Mouse (Mus musculus): ENCODE measurements around the gene Plekhb2. TPM values are rescaled to one million over a fixed set of nuclear protein-coding genes. Genes with fewer than 3 reads are reported as not detected.

Plekhb2 gene
- polyA plus RNA-seq, 1 experiment from 2014 or later: 10.1 TPM

DNA sequence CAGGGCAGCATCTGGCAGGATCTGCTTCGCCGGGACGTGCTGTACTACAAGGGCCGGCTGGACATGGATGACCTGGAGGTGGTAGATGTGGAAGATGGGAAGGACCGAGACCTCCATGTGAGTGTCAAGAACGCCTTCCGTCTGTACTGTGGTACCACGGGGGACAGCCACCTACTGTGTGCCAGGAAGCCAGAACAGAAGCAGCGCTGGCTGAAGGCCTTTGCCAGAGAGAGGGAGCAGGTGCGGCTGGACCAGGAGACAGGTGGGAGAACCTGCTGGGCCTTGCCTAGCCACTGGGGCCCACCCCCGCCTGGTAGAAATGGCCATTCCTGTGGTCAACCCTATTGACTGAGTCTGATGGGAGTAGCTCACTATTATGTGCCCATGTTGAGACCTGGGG is 39.5 kb upstream of the Plekhb2 start:
- 82% methylated on average over 11 of the region's 11 CpGs for WGBS (ENCODE audit: insufficient replicate concordance)
- H3K4me3 ChIP-seq (ENCODE audit: low read depth, low read length): no peak overlapping the region
- ATAC-seq: no peak
- H3K27me3 ChIP-seq (ENCODE audit: insufficient read depth, low read length): no peaks in the 10 kb centered on the region
- H3K4me1 ChIP-seq (ENCODE audit: insufficient read depth): no peaks in the 10 kb centered on the region
- no peak overlapping the region for H3K4me2 ChIP-seq (ENCODE audit: low read depth, low read length)
- H3K27ac ChIP-seq (ENCODE audit: low read depth): no peak overlapping the region
- TF ChIP-seq EP300 (IDR thresholded peaks at IDR 0.05; ENCODE audit: low read depth) (no peak), CTCF (IDR thresholded peaks at IDR 0.05; ENCODE audit: low read depth) (no peak)
- H3K9me3 ChIP-seq (ENCODE audit: low read length): no peaks in the 10 kb centered on the region
- H3K9ac ChIP-seq (replicated peaks): no peak overlapping the region
- peaks cover 24% of the 10 kb centered on the region for H3K36me3 ChIP-seq (replicated peaks; ENCODE audit: insufficient read depth, low read length)
- DNase-seq: no peak

DNA sequence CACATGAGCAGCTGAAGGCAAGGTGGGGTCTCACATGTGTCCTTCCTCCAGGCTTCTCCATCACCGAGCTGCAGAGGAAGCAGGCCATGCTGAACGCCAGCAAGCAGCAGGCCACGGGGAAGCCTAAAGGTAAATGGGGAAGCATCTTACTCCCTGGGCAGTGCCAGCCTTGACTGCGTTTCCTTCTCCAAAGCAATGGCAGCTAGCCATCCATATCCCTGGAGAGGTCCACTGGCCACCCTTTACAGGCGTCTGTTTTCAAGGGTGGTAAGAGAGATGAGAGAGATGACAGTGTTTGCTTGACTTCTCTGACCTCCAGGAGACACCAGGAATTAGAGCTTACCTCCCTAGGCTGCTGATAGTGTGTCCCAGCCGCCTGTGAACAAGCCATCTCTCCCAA is 38.7 kb upstream of the Plekhb2 start:
- TF ChIP-seq CTCF (IDR thresholded peaks at IDR 0.05; ENCODE audit: low read depth) (no peak), EP300 (IDR thresholded peaks at IDR 0.05; ENCODE audit: low read depth) (no peak)
- H3K4me3 ChIP-seq (ENCODE audit: low read depth, low read length): no peak overlapping the region
- H3K4me1 ChIP-seq (ENCODE audit: insufficient read depth): no peaks in the 10 kb centered on the region
- no peak for DNase-seq
- no peak overlapping the region for H3K4me2 ChIP-seq (ENCODE audit: low read depth, low read length)
- no peaks in the 10 kb centered on the region for H3K9me3 ChIP-seq (ENCODE audit: low read length)
- no peaks in the 10 kb centered on the region for H3K27me3 ChIP-seq (ENCODE audit: insufficient read depth, low read length)
- H3K9ac ChIP-seq (replicated peaks): no peak overlapping the region
- 64% methylated on average over 6 of the region's 6 CpGs for WGBS (ENCODE audit: insufficient replicate concordance)
- ATAC-seq: no peak
- H3K36me3 ChIP-seq (replicated peaks; ENCODE audit: insufficient read depth, low read length): peaks cover 31% of the 10 kb centered on the region
- H3K27ac ChIP-seq (ENCODE audit: low read depth): no peak overlapping the region

DNA sequence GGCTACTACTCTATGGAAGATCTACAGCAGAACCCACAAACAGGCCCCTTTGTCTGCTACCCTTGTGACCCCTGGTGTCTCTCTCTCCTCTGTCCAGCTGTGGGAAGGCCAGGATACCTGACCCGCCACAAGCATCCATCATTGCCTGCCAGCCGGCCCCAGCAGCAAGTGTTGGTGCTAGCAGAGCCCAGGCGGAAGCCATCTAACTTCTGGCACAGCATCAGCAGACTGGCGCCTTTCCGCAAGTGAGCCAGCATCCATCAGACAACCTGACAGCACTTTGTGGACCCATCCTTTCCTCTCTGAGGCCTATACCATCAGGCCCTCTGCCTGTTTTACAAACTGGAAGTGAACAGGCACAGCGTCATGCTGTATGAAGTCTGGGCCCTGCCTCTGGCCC is 38.2 kb upstream of the Plekhb2 start:
- WGBS (ENCODE audit: insufficient replicate concordance): 71% methylated on average over 6 of the region's 6 CpGs
- Histone ChIP-seq H3K27ac (ENCODE audit: low read depth) (no peak overlapping the region), H3K27me3 (ENCODE audit: insufficient read depth, low read length) (no peaks in the 10 kb centered on the region), H3K9me3 (ENCODE audit: low read length) (no peaks in the 10 kb centered on the region), H3K4me3 (ENCODE audit: low read depth, low read length) (no peak overlapping the region), H3K4me1 (ENCODE audit: insufficient read depth) (no peaks in the 10 kb centered on the region), H3K4me2 (ENCODE audit: low read depth, low read length) (no peak overlapping the region), H3K36me3 (replicated peaks; ENCODE audit: insufficient read depth, low read length) (peaks cover 36% of the 10 kb centered on the region), H3K9ac (replicated peaks) (no peak overlapping the region)
- DNase-seq: no peak
- no peak for ATAC-seq
- no peak for TF ChIP-seq CTCF (IDR thresholded peaks at IDR 0.05; ENCODE audit: low read depth)

DNA sequence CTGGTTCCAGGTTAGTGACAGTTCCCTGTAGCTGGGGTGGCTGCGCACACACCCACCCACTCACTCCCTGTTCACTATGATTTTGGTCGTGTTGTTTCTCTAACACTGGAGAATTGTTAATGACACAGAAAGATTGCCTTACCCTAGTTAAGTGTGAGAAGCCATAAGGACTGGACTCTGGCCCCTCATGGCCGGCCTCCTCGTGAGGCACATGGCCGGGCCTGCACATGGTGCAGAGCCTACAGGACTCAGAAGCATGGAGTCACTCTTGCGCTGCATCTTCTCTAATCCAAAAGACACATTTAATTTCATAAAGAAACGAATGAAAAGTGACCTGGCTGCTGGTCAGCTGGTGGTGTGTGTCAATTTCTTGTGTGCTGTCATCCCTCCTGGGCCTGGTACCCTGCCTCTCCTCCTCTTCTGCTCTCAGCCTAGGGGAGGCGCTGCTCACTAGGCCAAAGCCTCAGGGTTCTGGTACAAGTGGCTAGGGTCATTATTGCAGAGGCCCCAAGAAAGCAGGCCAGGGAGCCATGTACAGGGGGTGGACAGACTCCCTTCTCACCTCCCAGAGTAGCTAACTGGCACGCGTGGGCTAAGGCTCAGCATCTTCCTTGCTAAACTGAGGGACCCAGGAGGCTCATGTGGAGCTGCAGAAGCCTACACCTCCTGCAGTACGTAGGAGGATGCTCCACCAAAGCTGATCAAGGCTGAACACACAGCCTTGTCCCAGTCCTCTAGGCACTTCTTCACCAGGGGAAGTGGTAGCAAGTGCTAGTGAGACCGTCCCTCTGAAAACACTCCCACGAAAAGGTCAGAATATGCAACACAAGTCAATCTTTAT is 37.1 kb upstream of the Plekhb2 start:
- peaks cover 46% of the 10 kb centered on the region for H3K36me3 ChIP-seq (replicated peaks; ENCODE audit: insufficient read depth, low read length)
- no peak for DNase-seq
- 86% methylated on average over 12 of the region's 13 CpGs for WGBS (ENCODE audit: insufficient replicate concordance)
- no peak overlapping the region for H3K9ac ChIP-seq (replicated peaks)
- H3K27me3 ChIP-seq (ENCODE audit: insufficient read depth, low read length): no peaks in the 10 kb centered on the region
- no peaks in the 10 kb centered on the region for H3K9me3 ChIP-seq (ENCODE audit: low read length)
- TF ChIP-seq CTCF (IDR thresholded peaks at IDR 0.05; ENCODE audit: low read depth) (peak; percentile 38; the same call in 1 of the 2 replicates), EP300 (IDR thresholded peaks at IDR 0.05; ENCODE audit: low read depth) (no peak)
- H3K4me2 ChIP-seq (ENCODE audit: low read depth, low read length): no peak overlapping the region
- no peak overlapping the region for H3K27ac ChIP-seq (ENCODE audit: low read depth)
- no peak overlapping the region for H3K4me3 ChIP-seq (ENCODE audit: low read depth, low read length)
- no peaks in the 10 kb centered on the region for H3K4me1 ChIP-seq (ENCODE audit: insufficient read depth)
- no peak for ATAC-seq

DNA sequence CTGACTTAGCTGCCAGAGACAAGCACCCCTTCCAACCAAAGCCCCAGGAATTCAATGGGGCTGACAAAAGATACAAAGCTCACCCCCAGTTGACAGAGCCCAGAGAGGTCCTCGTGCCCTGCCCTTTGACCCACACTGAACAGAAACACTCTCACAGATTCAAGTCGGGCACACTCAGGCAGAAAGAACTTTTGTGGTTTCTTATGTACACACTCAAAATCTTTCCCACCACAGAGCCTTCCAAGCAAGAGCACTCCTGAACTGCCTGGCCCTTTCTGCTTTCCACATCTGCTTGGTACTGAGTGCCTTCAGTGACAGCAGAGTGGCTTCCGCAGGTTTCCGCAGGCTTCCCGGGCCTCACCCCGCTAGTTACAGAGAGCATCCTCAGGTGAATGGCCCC is 33.9 kb upstream of the Plekhb2 start:
- 77% methylated on average over 6 of the region's 6 CpGs for WGBS (ENCODE audit: insufficient replicate concordance)
- H3K36me3 ChIP-seq (replicated peaks; ENCODE audit: insufficient read depth, low read length): peaks cover 71% of the 10 kb centered on the region
- H3K27ac ChIP-seq (ENCODE audit: low read depth): no peak overlapping the region
- no peaks in the 10 kb centered on the region for H3K27me3 ChIP-seq (ENCODE audit: insufficient read depth, low read length)
- no peaks in the 10 kb centered on the region for H3K9me3 ChIP-seq (ENCODE audit: low read length)
- ATAC-seq (no peak), DNase-seq (no peak)
- no peak overlapping the region for H3K4me3 ChIP-seq (ENCODE audit: low read depth, low read length)
- H3K4me2 ChIP-seq (ENCODE audit: low read depth, low read length): no peak overlapping the region
- H3K9ac ChIP-seq (replicated peaks): no peak overlapping the region
- no peaks in the 10 kb centered on the region for H3K4me1 ChIP-seq (ENCODE audit: insufficient read depth)
- TF ChIP-seq CTCF (IDR thresholded peaks at IDR 0.05; ENCODE audit: low read depth) (no peak), EP300 (IDR thresholded peaks at IDR 0.05; ENCODE audit: low read depth) (no peak)

DNA sequence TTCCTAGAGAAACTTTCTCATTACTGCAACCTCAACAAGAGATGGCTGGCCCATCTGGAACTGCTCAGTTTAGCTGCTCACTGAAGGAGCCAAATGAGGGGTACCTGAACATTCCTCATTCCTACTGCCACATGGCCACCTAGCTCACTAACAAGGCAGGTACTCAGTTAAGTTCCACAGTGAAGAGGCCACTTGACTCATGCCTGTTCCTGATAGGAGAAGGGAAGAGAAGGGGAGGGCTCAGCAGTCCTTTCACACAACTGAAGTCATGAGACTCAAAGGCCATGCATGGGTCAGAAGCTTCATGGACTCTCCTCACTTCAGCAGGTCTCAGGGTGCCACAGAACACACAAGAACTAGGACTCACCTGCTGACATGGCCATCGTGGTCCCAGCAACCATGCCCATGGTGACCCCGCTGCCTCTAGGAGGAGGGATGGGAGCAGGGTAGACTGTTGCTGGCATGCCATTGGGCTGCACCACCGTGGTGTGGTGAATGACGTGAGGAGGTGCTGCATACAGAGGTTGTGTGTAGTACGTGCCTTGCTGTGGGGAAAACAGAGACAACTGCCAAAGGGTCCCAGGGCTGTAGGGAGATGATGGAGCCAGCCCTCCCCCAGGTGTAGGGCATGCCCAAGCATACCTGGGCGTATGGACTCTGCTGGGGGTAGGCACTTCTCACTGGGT is 30.4 kb upstream of the Plekhb2 start:
- 0 out of 2 replicates have a peak, but pooled peaks cover 4% of the 10 kb centered on the region for H3K4me1 ChIP-seq (ENCODE audit: insufficient read depth)
- TF ChIP-seq CTCF (IDR thresholded peaks at IDR 0.05; ENCODE audit: low read depth): no peak
- no peak for TF ChIP-seq EP300 (IDR thresholded peaks at IDR 0.05; ENCODE audit: low read depth)
- ATAC-seq (no peak), DNase-seq (no peak)
- no peak overlapping the region for H3K4me3 ChIP-seq (ENCODE audit: low read depth, low read length)
- H3K27ac ChIP-seq (ENCODE audit: low read depth): no peak overlapping the region
- WGBS (ENCODE audit: insufficient replicate concordance): 86% methylated on average over 6 of the region's 6 CpGs
- H3K4me2 ChIP-seq (ENCODE audit: low read depth, low read length): no peak overlapping the region
- H3K36me3 ChIP-seq (replicated peaks; ENCODE audit: insufficient read depth, low read length): peaks cover 73% of the 10 kb centered on the region
- no peaks in the 10 kb centered on the region for H3K27me3 ChIP-seq (ENCODE audit: insufficient read depth, low read length)
- no peak overlapping the region for H3K9ac ChIP-seq (replicated peaks)
- H3K9me3 ChIP-seq (ENCODE audit: low read length): no peaks in the 10 kb centered on the region

Measured in liver, postnatal 0 days (tissue).